Mouse (Mus musculus) midbrain, embryonic 12.5 days (tissue): ENCODE data around the gene Hoxc8. TPM values are rescaled to one million over a fixed set of nuclear protein-coding genes. Genes with fewer than 3 reads are reported as not detected.
A peak's percentile ranks its signal among the peaks of the same experiment; 100 is the strongest.

Experiments used
- ATAC-seq: fragments of 200-750 bp; cut with Nextera tagmentation; 2 replicates; pipeline ENCODE4 v1.8.0; 2017; ENCODE audit warnings: low read depth, moderate TSS enrichment, moderate library complexity; ENCODE audit not compliant: low FRiP score
- H3K27ac ChIP-seq: fragments of 300-500 bp; sonication (generic); replicated peaks from 2 replicates; pipeline ENCODE4 v1.5.1; 2016; ENCODE audit warnings: mild to moderate bottlenecking
- H3K27me3 ChIP-seq: fragments of 300-500 bp; sonication (generic); 2 replicates; pipeline ENCODE4 v1.6.1; 2016; ENCODE audit warnings: mild to moderate bottlenecking
- H3K36me3 ChIP-seq: fragments of 300-500 bp; sonication (generic); 2 replicates; pipeline ENCODE4 v1.6.1; 2016
- H3K4me1 ChIP-seq: fragments of 300-500 bp; sonication (generic); 2 replicates; pipeline ENCODE4 v1.6.1; 2016
- H3K4me2 ChIP-seq: fragments of 300-500 bp; sonication (generic); replicated peaks from 2 replicates; pipeline ENCODE4 v1.6.1; 2016; ENCODE audit warnings: mild to moderate bottlenecking, moderate library complexity
- H3K4me3 ChIP-seq: fragments of 300-500 bp; sonication (generic); 2 replicates; pipeline ENCODE4 v1.5.1; 2016; ENCODE audit warnings: mild to moderate bottlenecking
- H3K9ac ChIP-seq: fragments of 300-500 bp; sonication (generic); replicated peaks from 2 replicates; pipeline ENCODE4 v1.6.1; 2016; ENCODE audit warnings: mild to moderate bottlenecking, moderate library complexity
- H3K9me3 ChIP-seq: fragments of 300-500 bp; sonication (generic); 2 replicates; pipeline ENCODE4 v1.6.1; 2016; ENCODE audit warnings: mild to moderate bottlenecking
- WGBS: fragments of 180-500 bp; shearing (Covaris S2); methylation state at CpG from one replicate; pipeline ENCODE4 v1.1.7; 2016; 5-methylcytosine and 5-hydroxymethylcytosine counted together
- polyA plus RNA-seq: library from polyadenylated mRNA; unstranded; fragments of >200 nt; fragmentation: Nextera tagmentation; extraction: Ambion mirVana; gene quantifications from 2 replicates; pipeline ENCODE4 v1.2.1, GENCODE M21; 2016

The Hoxc8 gene
- polyA plus RNA-seq, 1 experiment from 2014 or later: not detected

- Histone ChIP-seq H3K4me1 (0 out of 2 replicates have a peak, but pooled peaks cover 6% of the 10 kb centered on the region), H3K4me2 (peak within 1 kb of the TSS; percentile 35), H3K36me3 (no peaks in the 10 kb centered on the region), H3K4me3 (peak within 1 kb of the TSS; percentile 10; the same call in 1 of the 2 replicates), H3K27ac (no peak within 1 kb of the TSS), H3K9me3 (no peaks in the 10 kb centered on the region), H3K27me3 (peaks cover 97% of the 10 kb centered on the region), H3K9ac (no peak within 1 kb of the TSS)
- 2% methylated on average over 12 of the region's 12 CpGs for WGBS
- ATAC-seq: no peak
Measured at GRCm38 (mm10) chr15:102967312-102967510, 23.2 kb upstream of the Hoxc8 start, which contains the start of gene Hoxc5. Gene Hoxc5, plus strand, starts transcription at chr15:102967443.

- Histone ChIP-seq H3K27ac (no peak overlapping the region), H3K9ac (no peak overlapping the region), H3K4me2 (no peak overlapping the region), H3K4me1 (0 out of 2 replicates have a peak, but pooled peaks cover 6% of the 10 kb centered on the region), H3K9me3 (no peaks in the 10 kb centered on the region), H3K4me3 (no peak overlapping the region), H3K27me3 (peaks cover 97% of the 10 kb centered on the region), H3K36me3 (no peaks in the 10 kb centered on the region)
- 2% methylated on average over 34 of the region's 34 CpGs for WGBS
- ATAC-seq: no peak
Measured at GRCm38 (mm10) chr15:102967511-102968397, 22.7 kb upstream of the Hoxc8 start.

GRCm38 (mm10) chr15:102969296-102969695 lies 21.1 kb upstream of the Hoxc8 start:
- no peak overlapping the region for H3K4me3 ChIP-seq
- H3K4me1 ChIP-seq: 0 out of 2 replicates have a peak, but pooled peaks cover 6% of the 10 kb centered on the region
- 26% methylated on average over 1 of the region's 1 CpGs for WGBS
- H3K9ac ChIP-seq: no peak overlapping the region
- H3K9me3 ChIP-seq: no peaks in the 10 kb centered on the region
- H3K27ac ChIP-seq: no peak overlapping the region
- H3K27me3 ChIP-seq: peaks cover 98% of the 10 kb centered on the region
- no peak overlapping the region for H3K4me2 ChIP-seq
- no peaks in the 10 kb centered on the region for H3K36me3 ChIP-seq
- ATAC-seq: no peak

- H3K4me2 ChIP-seq: no peak overlapping the region
- no peaks in the 10 kb centered on the region for H3K36me3 ChIP-seq
- no peak for ATAC-seq
- WGBS: 2% methylated on average over 12 of the region's 12 CpGs
- no peak overlapping the region for H3K4me3 ChIP-seq
- no peak overlapping the region for H3K9ac ChIP-seq
- H3K27me3 ChIP-seq: peaks cover 98% of the 10 kb centered on the region
- no peak overlapping the region for H3K27ac ChIP-seq
- 0 out of 2 replicates have a peak, but pooled peaks cover 6% of the 10 kb centered on the region for H3K4me1 ChIP-seq
- H3K9me3 ChIP-seq: no peaks in the 10 kb centered on the region
Measured at GRCm38 (mm10) chr15:102970740-102971139, 19.7 kb upstream of the Hoxc8 start.

GRCm38 (mm10) chr15:102972254-102972653 lies 18.2 kb upstream of the Hoxc8 start:
- H3K27ac ChIP-seq: no peak overlapping the region
- peaks cover 98% of the 10 kb centered on the region for H3K27me3 ChIP-seq
- H3K4me1 ChIP-seq: no peaks in the 10 kb centered on the region
- no peak overlapping the region for H3K9ac ChIP-seq
- H3K4me2 ChIP-seq: no peak overlapping the region
- no peak for ATAC-seq
- under 1% methylated on average over 21 of the region's 21 CpGs for WGBS
- no peak overlapping the region for H3K4me3 ChIP-seq
- H3K36me3 ChIP-seq: no peaks in the 10 kb centered on the region
- no peaks in the 10 kb centered on the region for H3K9me3 ChIP-seq

- Histone ChIP-seq H3K4me2 (no peak overlapping the region), H3K27ac (no peak overlapping the region), H3K9me3 (no peaks in the 10 kb centered on the region), H3K36me3 (no peaks in the 10 kb centered on the region), H3K27me3 (peaks cover 98% of the 10 kb centered on the region), H3K4me3 (no peak overlapping the region), H3K4me1 (no peaks in the 10 kb centered on the region), H3K9ac (no peak overlapping the region)
- 2% methylated on average over 6 of the region's 6 CpGs for WGBS
- ATAC-seq: no peak
Measured at GRCm38 (mm10) chr15:102972753-102973152, 17.7 kb upstream of the Hoxc8 start.

GRCm38 (mm10) chr15:102975034-102975433 lies 15.4 kb upstream of the Hoxc8 start:
- whole genome bisulfite sequencing: 5% methylated on average over 7 of the region's 7 CpGs
- no peaks in the 10 kb centered on the region for H3K36me3 ChIP-seq
- ATAC-seq: no peak
- peaks cover 99% of the 10 kb centered on the region for H3K27me3 ChIP-seq
- H3K4me3 ChIP-seq: no peak overlapping the region
- no peak overlapping the region for H3K9ac ChIP-seq
- no peaks in the 10 kb centered on the region for H3K9me3 ChIP-seq
- H3K4me1 ChIP-seq: no peaks in the 10 kb centered on the region
- H3K27ac ChIP-seq: no peak overlapping the region
- no peak overlapping the region for H3K4me2 ChIP-seq

- 2% methylated on average over 21 of the region's 21 CpGs for WGBS
- no peak overlapping the region for H3K9ac ChIP-seq
- no peak overlapping the region for H3K4me2 ChIP-seq
- no peak overlapping the region for H3K27ac ChIP-seq
- H3K4me1 ChIP-seq: no peaks in the 10 kb centered on the region
- H3K27me3 ChIP-seq: peaks cover 99% of the 10 kb centered on the region
- no peaks in the 10 kb centered on the region for H3K36me3 ChIP-seq
- ATAC-seq: no peak
- H3K9me3 ChIP-seq: no peaks in the 10 kb centered on the region
- H3K4me3 ChIP-seq: no peak overlapping the region
Measured at GRCm38 (mm10) chr15:102975688-102976111, 14.7 kb upstream of the Hoxc8 start.

- Histone ChIP-seq H3K9ac (no peak within 1 kb of the TSS), H3K36me3 (no peaks in the 10 kb centered on the region), H3K27ac (no peak within 1 kb of the TSS)
Measured at GRCm38 (mm10) chr15:102976171-102976570, 14.2 kb upstream of the Hoxc8 start, which contains the start of gene Hoxc9. Gene Hoxc9, plus strand, starts transcription at chr15:102976439.

GRCm38 (mm10) chr15:102976631-102977422 lies 13.6 kb upstream of the Hoxc8 start:
- under 1% methylated on average over 37 of the region's 37 CpGs for WGBS
- H3K4me3 ChIP-seq: no peak overlapping the region
- ATAC-seq: no peak
- H3K27ac ChIP-seq: no peak overlapping the region
- peaks cover 100% of the 10 kb centered on the region for H3K27me3 ChIP-seq
- peaks cover 6% of the 10 kb centered on the region for H3K4me1 ChIP-seq
- H3K36me3 ChIP-seq: no peaks in the 10 kb centered on the region
- no peak overlapping the region for H3K4me2 ChIP-seq
- no peak overlapping the region for H3K9ac ChIP-seq
- H3K9me3 ChIP-seq: no peaks in the 10 kb centered on the region

More at GRCm38 (mm10) chr15:102976171-102976570, 14.2 kb upstream of the Hoxc8 start, which contains the start of gene Hoxc9:
- H3K4me2 ChIP-seq: no peak within 1 kb of the TSS
- peaks cover 99% of the 10 kb centered on the region for H3K27me3 ChIP-seq
- no peak for ATAC-seq
- no peaks in the 10 kb centered on the region for H3K4me1 ChIP-seq
- H3K9me3 ChIP-seq: no peaks in the 10 kb centered on the region
- H3K4me3 ChIP-seq: no peak within 1 kb of the TSS
- WGBS: 2% methylated on average over 14 of the region's 20 CpGs

GRCm38 (mm10) chr15:102977423-102977974 lies 12.9 kb upstream of the Hoxc8 start:
- H3K4me3 ChIP-seq: no peak overlapping the region
- no peak for ATAC-seq
- H3K4me1 ChIP-seq: peaks cover 8% of the 10 kb centered on the region
- H3K4me2 ChIP-seq: no peak overlapping the region
- no peaks in the 10 kb centered on the region for H3K36me3 ChIP-seq
- H3K9ac ChIP-seq: no peak overlapping the region
- no peaks in the 10 kb centered on the region for H3K9me3 ChIP-seq
- under 1% methylated on average over 15 of the region's 16 CpGs for WGBS
- H3K27me3 ChIP-seq: peaks cover 100% of the 10 kb centered on the region
- no peak overlapping the region for H3K27ac ChIP-seq
